Mouse (Mus musculus) gastrocnemius, postnatal 36 days (tissue): ENCODE measurements at regions not wholly inside any gene's neighbourhood (a gene's known extent, or its start where the extent isn't known, plus 50 kb on each side); places are given as distances from the start of the nearest gene placed in this dataset.
A peak's percentile ranks its signal among the peaks of the same experiment; 100 is the strongest.

Experiments used
- DNase-seq, 2 experiments: peaks; one replicate each; pipeline ENCODE4 v3.0.0; 2022
- intact Hi-C: fragments of 180-260 bp; cut with DNase I; formaldehyde crosslinking; loops from one replicate; pipeline ENCODE4 v1.15.1; 2025

GRCm38 (mm10) chr16:93206325-93206724, 380.4 kb upstream of the Runx1 start:
- no peak for DNase-seq
- intact Hi-C loops, result no loop called here

- intact Hi-C loops, result no loop called here
- no peak for DNase-seq
These were observed 378.7 kb upstream of the Runx1 start for GRCm38 (mm10) chr16:93204601-93205000.

- intact Hi-C loops, result no loop called here
These were observed 376.6 kb upstream of the Runx1 start for GRCm38 (mm10) chr16:93202591-93202990.

GRCm38 (mm10) chr16:93197300-93197699, 371.4 kb upstream of the Runx1 start:
- DNase-seq, result no peak
- intact Hi-C loops, result no loop called here

More at GRCm38 (mm10) chr16:93202591-93202990, 376.6 kb upstream of the Runx1 start:
- DNase-seq, result no peak

GRCm38 (mm10) chr16:93193921-93194481, 368.1 kb upstream of the Runx1 start:
- intact Hi-C loops, result no loop called here
- DNase-seq, result no peak

- intact Hi-C loops, result no loop called here
- DNase-seq, result no peak
These were observed 367.3 kb upstream of the Runx1 start for GRCm38 (mm10) chr16:93193263-93193662.

GRCm38 (mm10) chr16:93192651-93193173, 366.8 kb upstream of the Runx1 start:
- intact Hi-C loops, result no loop called here
- no peak for DNase-seq

- intact Hi-C loops, result no loop called here
- no peak for DNase-seq
These were observed 365.2 kb upstream of the Runx1 start for GRCm38 (mm10) chr16:93191174-93191573.

GRCm38 (mm10) chr16:93190301-93190700, 364.4 kb upstream of the Runx1 start:
- intact Hi-C loops, result no loop called here
- no peak for DNase-seq

GRCm38 (mm10) chr16:93189875-93190274, 363.9 kb upstream of the Runx1 start:
- intact Hi-C loops, result no loop called here
- no peak for DNase-seq

- intact Hi-C loops, result no loop called here
- DNase-seq, result no peak
These were observed 363.5 kb upstream of the Runx1 start for GRCm38 (mm10) chr16:93189412-93189811.

GRCm38 (mm10) chr16:93186554-93186953, 360.6 kb upstream of the Runx1 start:
- intact Hi-C loops, result no loop called here
- no peak for DNase-seq

GRCm38 (mm10) chr16:93182656-93183055, 356.7 kb upstream of the Runx1 start:
- DNase-seq, result no peak
- intact Hi-C loops, result no loop called here

GRCm38 (mm10) chr16:93181497-93181896, 355.5 kb upstream of the Runx1 start:
- intact Hi-C loops, result no loop called here
- DNase-seq, result no peak

GRCm38 (mm10) chr16:93180213-93180612, 354.3 kb upstream of the Runx1 start:
- intact Hi-C loops, result no loop called here

GRCm38 (mm10) chr16:93166667-93167066, 340.7 kb upstream of the Runx1 start:
- intact Hi-C loops, result no loop called here
- no peak for DNase-seq

More at GRCm38 (mm10) chr16:93180213-93180612, 354.3 kb upstream of the Runx1 start:
- DNase-seq, result no peak

GRCm38 (mm10) chr16:93158526-93159226, 332.7 kb upstream of the Runx1 start:
- intact Hi-C loops, result no loop called here
- no peak for DNase-seq

- peak in 1 of 2 experiments; percentile 11 for DNase-seq
- intact Hi-C loops, result no loop called here
These were observed 327.8 kb upstream of the Runx1 start for GRCm38 (mm10) chr16:93153545-93154329.

GRCm38 (mm10) chr16:93152765-93153489, 327.0 kb upstream of the Runx1 start:
- DNase-seq, result no peak
- intact Hi-C loops, result no loop called here

GRCm38 (mm10) chr16:93152057-93152456, 326.1 kb upstream of the Runx1 start:
- intact Hi-C loops, result no loop called here
- DNase-seq, result no peak

GRCm38 (mm10) chr16:93151652-93152051, 325.7 kb upstream of the Runx1 start:
- intact Hi-C loops, result no loop called here
- no peak for DNase-seq
